Mouse (Mus musculus) stomach, embryonic 16.5 days (tissue): ENCODE measurements around the gene Dgcr6. TPM values are rescaled to one million over a fixed set of nuclear protein-coding genes. Genes with fewer than 3 reads are reported as not detected.
A peak's percentile ranks its signal among the peaks of the same experiment; 100 is the strongest.

Source experiments
- ATAC-seq: fragments of 200-750 bp; cut with Nextera tagmentation; 2 replicates; pipeline ENCODE4 v1.8.0; 2017; ENCODE audit warnings: moderate number of reproducible peaks, moderate TSS enrichment; ENCODE audit not compliant: insufficient read depth, low FRiP score
- H3K27ac ChIP-seq: fragments of 300-500 bp; sonication (generic); 2 replicates; pipeline ENCODE4 v1.5.1; 2014; ENCODE audit warnings: low read length
- H3K27me3 ChIP-seq: fragments of 300-500 bp; sonication (generic); 2 replicates; pipeline ENCODE4 v1.6.1; 2014; ENCODE audit warnings: low read length, control low read depth, mixed read lengths; ENCODE audit not compliant: control insufficient read depth, insufficient read depth
- H3K36me3 ChIP-seq: fragments of 300-500 bp; sonication (generic); 2 replicates; pipeline ENCODE4 v1.6.1; 2014; ENCODE audit warnings: low read length; ENCODE audit not compliant: control insufficient read depth, insufficient read depth
- H3K4me1 ChIP-seq: fragments of 300-500 bp; sonication (generic); 2 replicates; pipeline ENCODE4 v1.6.1; 2014; ENCODE audit warnings: low read length, control low read depth, mixed read lengths; ENCODE audit not compliant: control insufficient read depth, insufficient read depth
- H3K4me2 ChIP-seq: fragments of 300-500 bp; sonication (generic); 2 replicates; pipeline ENCODE4 v1.6.1; 2014; ENCODE audit warnings: low read depth, low read length, mixed read lengths
- H3K4me3 ChIP-seq: fragments of 300-500 bp; sonication (generic); replicated peaks from 2 replicates; pipeline ENCODE4 v1.5.1; 2014; ENCODE audit warnings: mild to moderate bottlenecking, low read length
- H3K9ac ChIP-seq: fragments of 300-500 bp; sonication (generic); 2 replicates; pipeline ENCODE4 v1.6.1; 2014; ENCODE audit warnings: low read length
- H3K9me3 ChIP-seq: fragments of 300-500 bp; sonication (generic); replicated peaks from 2 replicates; pipeline ENCODE4 v1.6.1; 2016; ENCODE audit warnings: low read length, control low read depth; ENCODE audit not compliant: control insufficient read depth
- WGBS: fragments of 180-500 bp; shearing (Covaris S2); extraction: QIAGEN DNeasy Blood & Tissue Kit; methylation state at CpG from one replicate; pipeline ENCODE4 v1.1.7; 2014; 5-methylcytosine and 5-hydroxymethylcytosine counted together
- polyA plus RNA-seq: library from polyadenylated mRNA; unstranded; fragments of >200 nt; fragmentation: Nextera tagmentation; extraction: Ambion mirVana; gene quantifications from 2 replicates; pipeline ENCODE4 v1.2.1, GENCODE M21; 2015

Dgcr6 gene
- polyA plus RNA-seq, 1 experiment from 2014 or later = 69.2 TPM

DNA sequence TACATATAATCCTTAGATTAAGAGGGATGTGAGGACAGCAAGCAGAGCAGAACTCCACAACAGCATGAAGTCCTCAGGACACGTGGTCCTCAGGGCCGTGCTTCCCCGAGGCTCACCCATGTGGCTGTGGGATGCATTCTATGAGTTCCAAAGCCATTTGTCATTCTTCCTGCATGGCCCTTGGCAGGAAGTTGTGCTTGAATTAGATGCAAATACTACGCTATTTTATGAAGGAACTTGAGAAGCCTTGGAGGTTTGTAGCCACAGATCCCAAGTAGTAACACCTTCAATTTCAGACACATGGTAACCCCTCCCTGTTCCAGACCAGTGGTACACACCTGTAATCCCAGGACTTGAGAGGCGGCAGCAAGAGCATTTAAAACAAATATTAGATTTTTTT, 43.7 kb downstream of the Dgcr6 start:
- Histone ChIP-seq H3K4me2 (no peak overlapping the region), H3K27ac (no peak overlapping the region), H3K9me3 (no peaks in the 10 kb centered on the region), H3K27me3 (no peaks in the 10 kb centered on the region), H3K9ac (no peak overlapping the region), H3K36me3 (no peaks in the 10 kb centered on the region), H3K4me1 (no peaks in the 10 kb centered on the region), H3K4me3 (no peak overlapping the region)
- WGBS = 42% methylated on average over 5 of the region's 5 CpGs
- peak; percentile 50; the same call in 1 of the 2 replicates for ATAC-seq

DNA sequence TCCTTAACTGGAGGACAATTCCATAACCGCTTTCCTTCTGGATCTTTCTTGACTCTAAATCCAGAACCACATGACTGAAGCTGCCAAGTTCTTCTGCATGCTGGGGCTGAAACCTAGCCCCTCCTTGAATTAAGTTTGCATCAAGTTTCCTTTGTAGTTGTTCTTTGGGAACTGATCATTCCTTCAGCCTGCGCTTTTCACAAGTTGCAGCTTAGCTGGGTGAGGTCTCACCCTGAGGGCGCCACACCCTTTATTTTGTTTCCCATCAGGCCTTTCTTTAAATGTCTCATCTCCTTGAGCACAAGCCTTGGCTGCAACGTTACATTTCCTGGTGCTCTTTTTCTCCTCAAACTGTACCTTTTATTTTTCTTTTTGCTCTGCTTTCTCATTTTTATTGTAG, 50.2 kb downstream of the Dgcr6 start:
- Histone ChIP-seq H3K36me3 (no peaks in the 10 kb centered on the region), H3K9me3 (no peaks in the 10 kb centered on the region), H3K4me2 (no peak overlapping the region), H3K4me3 (no peak overlapping the region), H3K27ac (no peak overlapping the region), H3K9ac (no peak overlapping the region), H3K4me1 (no peaks in the 10 kb centered on the region), H3K27me3 (no peaks in the 10 kb centered on the region)
- 66% methylated on average over 4 of the region's 4 CpGs for WGBS
- no peak for ATAC-seq

- no peaks in the 10 kb centered on the region for H3K4me1 ChIP-seq
- H3K4me3 ChIP-seq = no peak overlapping the region
- H3K9me3 ChIP-seq = no peaks in the 10 kb centered on the region
- H3K4me2 ChIP-seq = no peak overlapping the region
- no peak overlapping the region for H3K9ac ChIP-seq
- 51% methylated on average over 1 of the region's 1 CpGs for WGBS
- no peak for ATAC-seq
- H3K36me3 ChIP-seq = no peaks in the 10 kb centered on the region
- H3K27me3 ChIP-seq = no peaks in the 10 kb centered on the region
- H3K27ac ChIP-seq = no peak overlapping the region
These were observed 50.7 kb downstream of the Dgcr6 start for GRCm38 (mm10) chr16:18103366-18103765.

DNA sequence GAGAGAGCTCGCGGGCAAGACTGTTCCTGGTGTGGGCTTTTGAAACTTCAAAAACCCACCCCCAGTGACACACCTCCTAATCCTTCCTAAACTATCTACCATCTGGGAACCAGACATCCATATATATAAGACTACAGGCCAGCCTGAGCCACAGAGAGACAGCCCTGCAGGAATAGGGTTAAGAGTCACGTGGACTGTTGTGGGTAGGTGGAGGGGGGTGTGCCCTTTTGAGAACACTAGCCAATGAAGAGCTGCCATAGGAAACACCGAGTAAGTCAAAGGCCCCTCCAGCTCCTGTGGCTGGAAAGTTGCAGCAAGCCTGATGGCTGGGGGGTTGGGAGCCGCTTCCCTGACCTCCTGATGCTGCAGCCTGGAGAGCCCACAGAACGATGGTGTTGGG, 51.1 kb downstream of the Dgcr6 start:
- Histone ChIP-seq H3K9ac (no peak overlapping the region), H3K27ac (no peak overlapping the region), H3K9me3 (no peaks in the 10 kb centered on the region), H3K36me3 (no peaks in the 10 kb centered on the region), H3K4me1 (no peaks in the 10 kb centered on the region), H3K4me2 (no peak overlapping the region), H3K4me3 (no peak overlapping the region), H3K27me3 (no peaks in the 10 kb centered on the region)
- WGBS = 35% methylated on average over 6 of the region's 6 CpGs
- no peak for ATAC-seq

DNA sequence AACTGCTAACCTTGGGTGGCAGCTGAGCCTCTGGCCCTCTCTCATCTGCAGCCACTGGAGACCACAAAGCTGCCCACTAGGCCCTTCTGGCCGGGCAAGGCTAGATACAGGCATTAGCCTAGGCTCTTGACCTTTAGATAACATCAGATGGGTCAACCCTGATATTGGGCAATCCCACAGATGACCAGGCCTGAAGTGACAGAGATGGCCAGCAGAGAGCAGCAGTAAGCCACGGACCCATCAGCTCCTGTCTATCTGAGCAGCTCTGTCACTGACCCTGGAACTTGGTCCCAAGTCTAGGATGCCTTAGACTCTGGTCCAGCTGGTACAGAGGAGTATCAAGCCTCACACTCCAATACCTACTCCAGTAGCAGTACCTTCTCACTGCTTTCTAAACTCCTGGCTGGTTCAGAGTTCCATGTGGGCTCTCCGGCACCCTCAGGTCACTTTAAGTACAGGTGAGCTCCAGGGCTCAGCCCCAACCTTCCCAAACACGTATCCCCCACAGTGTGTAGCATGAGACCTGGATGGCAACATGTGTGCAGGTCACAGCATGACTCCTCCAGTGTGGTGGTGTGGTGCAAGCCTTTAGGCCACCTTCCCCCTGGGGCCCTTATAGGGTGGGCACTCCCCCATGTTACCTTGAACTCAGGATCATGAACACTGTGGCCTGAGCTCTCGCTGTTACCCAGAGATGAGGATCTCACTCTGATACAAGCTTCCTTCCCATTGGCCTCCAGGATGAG, 55.7 kb downstream of the Dgcr6 start:
- H3K27me3 ChIP-seq = no peaks in the 10 kb centered on the region
- peak; percentile 68; the same call in 1 of the 2 replicates for ATAC-seq
- H3K27ac ChIP-seq = no peak overlapping the region
- 53% methylated on average over 5 of the region's 5 CpGs for WGBS
- no peak overlapping the region for H3K4me2 ChIP-seq
- H3K4me3 ChIP-seq = no peak overlapping the region
- no peak overlapping the region for H3K9ac ChIP-seq
- no peaks in the 10 kb centered on the region; the same call in 1 of the 2 replicates for H3K9me3 ChIP-seq
- no peaks in the 10 kb centered on the region for H3K36me3 ChIP-seq
- no peaks in the 10 kb centered on the region for H3K4me1 ChIP-seq

GRCm38 (mm10) chr16:18111042-18111441, 58.4 kb downstream of the Dgcr6 start:
- no peaks in the 10 kb centered on the region for H3K36me3 ChIP-seq
- no peaks in the 10 kb centered on the region; the same call in 1 of the 2 replicates for H3K9me3 ChIP-seq
- no peak for ATAC-seq
- H3K27me3 ChIP-seq = no peaks in the 10 kb centered on the region
- no peak overlapping the region for H3K4me3 ChIP-seq
- H3K4me1 ChIP-seq = no peaks in the 10 kb centered on the region
- no peak overlapping the region for H3K4me2 ChIP-seq
- H3K9ac ChIP-seq = no peak overlapping the region
- no peak overlapping the region for H3K27ac ChIP-seq
- 87% methylated on average over 7 of the region's 7 CpGs for WGBS

DNA sequence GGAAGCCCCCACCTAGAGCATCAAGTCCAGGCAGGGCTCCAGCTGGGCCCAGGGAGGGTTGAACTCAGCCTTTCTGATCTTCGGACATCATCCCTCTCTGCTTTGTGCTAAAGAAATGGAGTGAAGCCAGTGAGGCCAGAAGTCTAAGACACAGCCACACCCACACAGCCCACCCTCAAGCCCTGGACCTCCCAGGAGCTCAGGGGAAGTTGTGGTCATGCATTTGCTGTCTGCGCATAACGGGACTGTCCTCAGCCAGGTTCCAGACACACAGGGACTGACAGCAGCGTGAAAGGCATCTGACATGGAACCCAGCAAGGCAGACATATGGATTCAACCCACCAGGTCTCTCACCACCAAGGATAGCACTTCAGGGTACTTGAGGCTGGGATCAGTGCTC, 63.8 kb downstream of the Dgcr6 start:
- Histone ChIP-seq H3K27ac (no peak overlapping the region), H3K9me3 (no peaks in the 10 kb centered on the region), H3K9ac (no peak overlapping the region), H3K27me3 (no peaks in the 10 kb centered on the region), H3K4me3 (no peak overlapping the region), H3K4me1 (no peaks in the 10 kb centered on the region), H3K4me2 (no peak overlapping the region), H3K36me3 (no peaks in the 10 kb centered on the region)
- no peak for ATAC-seq
- 65% methylated on average over 4 of the region's 4 CpGs for WGBS

GRCm38 (mm10) chr16:18118285-18118684, 65.6 kb downstream of the Dgcr6 start:
- no peak for ATAC-seq
- 74% methylated on average over 3 of the region's 3 CpGs for WGBS
- no peak overlapping the region for H3K4me3 ChIP-seq
- no peak overlapping the region for H3K4me2 ChIP-seq
- H3K9ac ChIP-seq = no peak overlapping the region
- no peaks in the 10 kb centered on the region for H3K27me3 ChIP-seq
- H3K36me3 ChIP-seq = no peaks in the 10 kb centered on the region
- H3K27ac ChIP-seq = no peak overlapping the region
- H3K4me1 ChIP-seq = no peaks in the 10 kb centered on the region
- H3K9me3 ChIP-seq = no peaks in the 10 kb centered on the region

DNA sequence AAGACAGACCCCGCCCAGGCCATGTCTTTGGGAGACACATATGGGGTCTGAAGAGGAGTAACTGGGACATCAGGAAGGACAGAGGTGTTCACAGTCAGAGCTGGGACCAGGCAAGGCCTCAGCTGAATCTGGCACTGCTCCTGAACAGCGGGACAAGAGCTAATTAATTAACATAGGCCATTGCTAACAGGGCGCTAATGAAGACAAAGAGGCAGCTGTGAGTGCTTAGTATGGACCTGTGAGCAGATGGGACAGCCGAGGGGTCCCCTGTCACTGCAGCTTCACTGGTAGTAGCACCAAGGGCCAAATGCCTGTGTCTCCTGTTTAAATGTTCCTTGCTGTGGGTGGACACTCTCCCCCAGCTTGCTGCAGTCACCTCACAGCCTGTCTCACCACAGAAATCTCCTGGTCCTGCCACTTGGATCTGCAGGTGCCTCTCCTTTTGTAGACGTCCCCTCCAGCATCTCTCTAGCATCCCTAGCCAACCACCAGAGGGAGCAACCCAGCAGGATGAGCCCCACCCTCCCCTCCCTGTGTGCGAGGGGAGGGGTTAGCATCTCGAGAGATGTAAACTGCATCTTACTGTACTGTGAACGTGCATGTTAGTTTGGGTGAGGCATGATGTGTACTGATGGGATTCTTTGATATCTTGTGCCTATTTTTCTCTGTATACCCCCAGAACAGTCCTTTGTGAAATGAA, 66.5 kb downstream of the Dgcr6 start:
- no peak for ATAC-seq
- WGBS = 22% methylated on average over 8 of the region's 8 CpGs
- no peak overlapping the region for H3K4me3 ChIP-seq

More for the DNA sequence above, 66.5 kb downstream of the Dgcr6 start:
- Histone ChIP-seq H3K27me3 (no peaks in the 10 kb centered on the region), H3K9ac (no peak overlapping the region), H3K36me3 (no peaks in the 10 kb centered on the region), H3K27ac (no peak overlapping the region), H3K9me3 (no peaks in the 10 kb centered on the region), H3K4me2 (no peak overlapping the region), H3K4me1 (no peaks in the 10 kb centered on the region)
